Mouse (Mus musculus): ENCODE data around the gene Slc7a1. TPM values are rescaled to one million over a fixed set of nuclear protein-coding genes. Genes with fewer than 3 reads are reported as not detected.
"Not testable (repeated sequence)": the region's sequence is repeated elsewhere in the genome, so short reads cannot be mapped to it uniquely, and the experiment has no call there.

The Slc7a1 gene
- polyA plus RNA-seq, 1 experiment from 2014 or later, result 40.0 TPM

DNA sequence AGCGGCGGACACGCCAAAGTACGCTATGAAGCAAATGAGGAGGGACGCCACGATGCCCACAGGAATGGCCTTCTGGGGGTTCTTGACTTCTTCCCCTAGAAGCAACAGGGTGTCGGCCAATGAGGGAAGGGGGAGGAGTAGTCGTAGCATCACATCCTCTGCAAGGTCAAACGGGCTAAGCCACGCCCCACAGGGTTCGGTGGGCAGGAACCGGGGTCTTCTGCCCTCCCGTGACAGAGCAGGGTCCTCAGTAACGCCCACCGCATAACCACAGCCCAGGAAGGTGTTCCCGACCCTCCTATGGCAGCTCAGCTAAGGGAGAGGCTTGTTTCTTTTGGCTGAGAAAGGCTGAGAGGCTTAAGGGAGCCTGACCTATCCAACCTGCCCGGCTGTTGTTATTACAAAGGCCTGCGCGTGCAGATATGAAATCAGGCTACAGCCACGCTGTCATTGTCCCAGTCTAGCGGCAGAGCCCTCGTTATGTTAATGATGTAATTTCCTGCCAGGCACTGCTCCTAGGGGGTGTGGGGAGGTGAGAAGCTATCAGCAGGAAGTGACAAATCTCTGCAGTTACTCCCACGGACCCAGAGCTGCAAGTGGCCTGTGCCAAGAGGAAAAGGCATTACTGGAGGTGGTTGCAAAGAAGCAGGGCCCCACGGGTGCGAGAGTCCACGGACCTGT is 57.5 kb downstream of the Slc7a1 start:
- 37% methylated on average over 26 of the region's 26 CpGs for WGBS
- H3K9ac ChIP-seq (replicated peaks), result no peak overlapping the region; the same call in 1 of the 2 replicates

DNA sequence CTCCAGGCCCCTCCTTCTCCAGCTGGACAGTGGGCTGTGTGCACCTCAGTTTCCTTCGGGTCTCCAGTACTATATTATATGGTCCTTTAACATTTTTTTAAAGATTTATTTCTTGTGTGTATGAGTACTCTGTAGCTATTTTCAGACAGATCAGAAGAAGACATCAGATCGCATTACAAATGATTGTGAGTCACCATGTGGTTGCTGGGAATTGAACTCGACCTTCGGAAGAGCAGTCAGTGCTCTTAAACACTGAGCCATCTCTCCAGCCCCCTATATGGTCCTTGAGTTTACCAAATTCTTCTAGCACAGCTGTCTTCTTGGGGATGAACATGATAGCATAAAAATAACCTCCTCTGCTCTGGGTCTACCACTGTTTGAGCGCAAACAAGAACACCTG is 60.6 kb downstream of the Slc7a1 start:
- Histone ChIP-seq H3K4me3 (replicated peaks) (no peak overlapping the region), H3K27me3 (replicated peaks) (no peaks in the 10 kb centered on the region), H3K9ac (replicated peaks) (no peak overlapping the region), H3K27ac (replicated peaks) (no peak overlapping the region), H3K4me1 (peaks cover 10% of the 10 kb centered on the region), H3K4me2 (no peak overlapping the region), H3K9me3 (replicated peaks) (no peaks in the 10 kb centered on the region), H3K36me3 (peaks cover 16% of the 10 kb centered on the region; the same call in 1 of the 2 replicates)
- no peak for ATAC-seq (ENCODE audit: low FRiP score)
- WGBS, result 91% methylated on average over 5 of the region's 5 CpGs

More for the DNA sequence above, 57.5 kb downstream of the Slc7a1 start:
- H3K36me3 ChIP-seq, result peaks cover 5% of the 10 kb centered on the region; the same call in 1 of the 2 replicates
- no peaks in the 10 kb centered on the region for H3K9me3 ChIP-seq (replicated peaks)
- peak overlapping the region; percentile 44 for H3K4me2 ChIP-seq
- peaks cover 10% of the 10 kb centered on the region for H3K4me1 ChIP-seq
- peak overlapping the region; percentile 64 for H3K27ac ChIP-seq (replicated peaks)
- peak; percentile 81 for ATAC-seq (ENCODE audit: low FRiP score)
- no peaks in the 10 kb centered on the region for H3K27me3 ChIP-seq (replicated peaks)
- H3K4me3 ChIP-seq (replicated peaks), result peak overlapping the region; percentile 8; the same call in 1 of the 2 replicates

DNA sequence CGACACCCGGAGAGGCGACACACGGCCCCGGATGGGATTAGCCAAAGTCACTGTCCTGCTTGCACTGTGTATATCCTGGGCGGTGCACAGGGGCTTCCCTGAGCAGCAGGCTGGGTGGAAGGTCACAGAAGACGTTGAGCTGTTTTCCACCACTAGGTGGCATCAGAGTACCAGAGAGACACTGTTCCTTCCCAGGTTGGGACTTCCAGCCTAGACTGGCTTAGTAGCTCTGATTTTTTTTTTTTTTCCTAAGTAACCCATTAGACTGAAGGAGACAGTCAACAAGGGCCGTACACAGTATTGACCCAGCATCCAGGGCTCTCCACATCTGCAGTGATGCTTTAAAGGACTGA is 67.1 kb downstream of the Slc7a1 start:
- Histone ChIP-seq H3K27me3 (replicated peaks) (no peaks in the 10 kb centered on the region), H3K9ac (replicated peaks) (no peak overlapping the region), H3K9me3 (replicated peaks) (no peaks in the 10 kb centered on the region), H3K27ac (replicated peaks) (no peak overlapping the region), H3K36me3 (peaks cover 22% of the 10 kb centered on the region; the same call in 1 of the 2 replicates), H3K4me1 (peaks cover 7% of the 10 kb centered on the region), H3K4me2 (no peak overlapping the region), H3K4me3 (replicated peaks) (no peak overlapping the region)
- WGBS, result 34% methylated on average over 8 of the region's 8 CpGs
- peak; percentile 83 for ATAC-seq (ENCODE audit: low FRiP score)

DNA sequence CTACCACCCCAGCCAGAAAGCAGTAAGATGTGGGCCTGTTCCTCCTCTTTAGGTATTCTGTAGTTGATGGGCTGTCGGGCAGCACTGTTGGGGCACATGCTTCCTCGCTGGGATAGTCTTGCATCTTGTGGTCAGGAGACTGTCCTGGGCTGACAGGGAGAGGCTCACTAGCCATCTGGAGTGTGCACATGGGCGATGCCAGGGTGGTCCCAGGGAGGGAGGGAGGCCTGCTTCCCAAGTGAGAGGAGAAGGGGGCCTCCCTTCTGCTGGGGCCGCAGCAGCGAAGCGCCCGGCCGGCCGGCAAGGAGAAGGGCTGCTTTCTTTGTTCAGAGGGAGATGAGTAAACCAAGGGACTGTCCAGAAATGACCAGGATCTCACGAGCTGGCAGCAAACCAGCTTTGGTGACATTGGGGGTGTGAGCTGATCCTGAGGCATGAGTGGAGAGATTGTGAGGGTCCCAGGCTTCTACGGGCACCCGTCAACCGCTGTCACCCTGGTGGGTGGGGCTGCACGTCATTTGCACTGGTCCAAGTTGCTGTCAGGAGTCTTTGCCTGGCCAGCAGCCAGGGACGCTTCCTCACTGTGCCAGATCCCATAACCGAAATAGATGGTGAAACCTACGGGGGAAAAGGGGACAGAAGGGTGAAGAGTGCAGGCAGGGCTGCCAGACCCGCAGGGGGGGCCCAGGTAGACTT is 67.6 kb downstream of the Slc7a1 start:
- Histone ChIP-seq H3K27me3 (replicated peaks) (no peaks in the 10 kb centered on the region), H3K36me3 (peaks cover 22% of the 10 kb centered on the region; the same call in 1 of the 2 replicates), H3K9me3 (replicated peaks) (no peaks in the 10 kb centered on the region), H3K9ac (replicated peaks) (no peak overlapping the region), H3K27ac (replicated peaks) (no peak overlapping the region), H3K4me1 (peaks cover 7% of the 10 kb centered on the region), H3K4me3 (replicated peaks) (no peak overlapping the region), H3K4me2 (no peak overlapping the region)
- WGBS, result 88% methylated on average over 18 of the region's 18 CpGs
- no peak for ATAC-seq (ENCODE audit: low FRiP score)

DNA sequence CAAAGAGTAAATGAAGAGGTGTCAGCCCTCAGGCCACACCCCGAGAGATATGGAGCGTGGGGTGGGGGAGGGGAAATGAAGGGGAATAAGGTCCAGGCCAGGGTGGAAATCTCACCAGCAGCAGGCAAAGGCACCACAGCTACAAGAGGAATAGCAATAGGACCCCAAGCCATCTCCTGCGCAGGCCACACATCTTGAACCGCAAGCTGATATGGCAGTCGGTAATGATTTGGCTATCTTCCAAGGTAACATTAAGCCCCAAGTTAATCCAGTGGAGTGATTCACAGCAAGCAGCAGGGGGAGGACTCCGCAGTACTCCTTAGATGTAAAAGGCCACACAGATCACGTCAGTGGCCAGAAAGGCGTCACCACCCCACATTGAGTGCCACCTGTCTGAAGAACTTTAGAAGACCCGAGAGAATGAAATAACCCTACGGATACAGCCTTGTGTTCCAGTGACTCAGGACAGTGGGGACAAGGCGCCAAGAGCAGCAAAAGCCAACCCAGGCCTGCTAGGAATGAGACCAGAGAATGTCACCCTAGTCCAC is 68.4 kb downstream of the Slc7a1 start:
- H3K9ac ChIP-seq (replicated peaks), result no peak overlapping the region
- H3K36me3 ChIP-seq, result peaks cover 14% of the 10 kb centered on the region; the same call in 1 of the 2 replicates
- ATAC-seq (ENCODE audit: low FRiP score), result no peak
- H3K4me1 ChIP-seq, result peaks cover 7% of the 10 kb centered on the region
- 80% methylated on average over 11 of the region's 11 CpGs for WGBS
- H3K9me3 ChIP-seq (replicated peaks), result no peaks in the 10 kb centered on the region
- H3K27ac ChIP-seq (replicated peaks), result no peak overlapping the region
- no peaks in the 10 kb centered on the region for H3K27me3 ChIP-seq (replicated peaks)
- no peak overlapping the region for H3K4me3 ChIP-seq (replicated peaks)
- H3K4me2 ChIP-seq, result no peak overlapping the region

DNA sequence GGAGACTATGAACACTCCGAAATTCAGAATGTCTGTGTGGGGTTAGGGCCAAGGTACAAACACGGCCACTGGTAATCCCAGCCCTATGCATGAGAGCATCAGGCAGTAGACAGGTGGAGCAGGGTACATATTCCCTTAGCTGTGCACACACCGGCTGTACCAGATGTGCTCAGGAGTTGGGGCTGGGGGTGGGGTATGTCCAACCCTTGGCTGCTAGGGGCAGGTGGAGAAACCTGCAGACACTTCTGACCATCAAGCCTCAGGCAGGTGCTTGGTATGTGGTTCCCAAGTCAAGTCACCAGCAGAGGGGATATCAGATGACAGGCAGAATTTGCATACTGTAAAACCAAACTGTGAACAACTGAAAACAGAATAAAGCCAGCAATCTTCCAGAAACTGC is 70.7 kb downstream of the Slc7a1 start:
- H3K4me2 ChIP-seq, result no peak overlapping the region
- H3K27ac ChIP-seq (replicated peaks), result no peak overlapping the region
- H3K9me3 ChIP-seq (replicated peaks), result no peaks in the 10 kb centered on the region
- 98% methylated on average over 3 of the region's 3 CpGs for WGBS
- no peak overlapping the region for H3K9ac ChIP-seq (replicated peaks)
- no peak for ATAC-seq (ENCODE audit: low FRiP score)
- no peak overlapping the region for H3K4me3 ChIP-seq (replicated peaks)
- no peaks in the 10 kb centered on the region for H3K27me3 ChIP-seq (replicated peaks)
- peaks cover 7% of the 10 kb centered on the region for H3K4me1 ChIP-seq
- H3K36me3 ChIP-seq, result peaks cover 11% of the 10 kb centered on the region; the same call in 1 of the 2 replicates

DNA sequence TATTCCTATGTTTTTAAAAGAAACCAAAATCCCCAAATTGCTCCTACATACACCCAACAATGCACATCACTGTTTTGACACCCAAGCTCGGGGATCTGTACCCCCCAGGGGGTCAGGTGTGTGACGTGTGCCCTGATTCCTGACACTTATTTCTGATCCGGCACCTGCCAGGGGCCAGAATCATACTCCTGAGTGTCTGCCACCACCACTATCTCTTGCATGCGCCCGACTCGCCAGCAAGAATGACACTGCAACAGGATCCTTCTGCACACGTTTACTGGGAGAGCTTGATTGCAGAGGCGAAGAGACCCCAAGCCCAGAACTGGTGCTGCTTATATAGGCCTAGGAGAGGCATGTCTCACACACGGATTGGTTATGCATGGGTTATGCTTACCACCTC is 73.4 kb downstream of the Slc7a1 start:
- H3K9ac ChIP-seq (replicated peaks); H3K27ac ChIP-seq (replicated peaks); H3K36me3 ChIP-seq; H3K4me2 ChIP-seq; H3K4me1 ChIP-seq; H3K4me3 ChIP-seq (replicated peaks); ATAC-seq (ENCODE audit: low FRiP score); H3K27me3 ChIP-seq (replicated peaks); H3K9me3 ChIP-seq (replicated peaks): not testable (repeated sequence)
- WGBS, result 96% methylated on average over 9 of the region's 9 CpGs

DNA sequence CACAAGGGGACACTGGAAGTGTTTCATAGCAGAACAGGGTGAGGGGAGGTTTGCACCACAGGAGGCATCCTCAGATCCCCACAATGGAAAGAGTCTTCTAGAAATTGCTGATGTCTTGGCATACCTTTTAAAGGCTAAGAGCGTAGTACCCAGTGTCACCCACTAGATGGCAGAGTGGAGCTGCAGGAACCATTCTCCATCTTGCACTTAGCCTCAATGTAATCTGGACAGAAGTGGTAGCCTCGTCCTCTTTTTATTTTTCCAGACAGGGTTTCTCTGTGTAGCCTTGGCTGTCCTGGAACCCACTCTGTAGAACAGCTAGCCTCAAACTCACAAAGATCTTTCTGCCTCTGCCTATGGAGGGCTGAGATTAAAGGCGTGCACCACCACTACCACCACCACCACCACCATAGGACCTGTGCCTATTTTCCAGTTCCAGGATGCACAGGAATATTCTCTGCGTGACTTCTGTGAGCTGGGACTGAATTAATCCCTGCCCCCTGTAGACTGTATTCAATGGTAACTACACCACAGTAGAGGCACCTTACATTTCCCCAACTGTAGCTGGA is 74.3 kb downstream of the Slc7a1 start:
- Histone ChIP-seq H3K4me2 (no peak overlapping the region), H3K27ac (replicated peaks) (no peak overlapping the region), H3K36me3 (no peaks in the 10 kb centered on the region), H3K9ac (replicated peaks) (no peak overlapping the region), H3K4me1 (no peaks in the 10 kb centered on the region), H3K27me3 (replicated peaks) (no peaks in the 10 kb centered on the region), H3K4me3 (replicated peaks) (no peak overlapping the region), H3K9me3 (replicated peaks) (no peaks in the 10 kb centered on the region)
- ATAC-seq (ENCODE audit: low FRiP score), result no peak; the same call in 1 of the 2 replicates
- 52% methylated on average over 4 of the region's 4 CpGs for WGBS

DNA sequence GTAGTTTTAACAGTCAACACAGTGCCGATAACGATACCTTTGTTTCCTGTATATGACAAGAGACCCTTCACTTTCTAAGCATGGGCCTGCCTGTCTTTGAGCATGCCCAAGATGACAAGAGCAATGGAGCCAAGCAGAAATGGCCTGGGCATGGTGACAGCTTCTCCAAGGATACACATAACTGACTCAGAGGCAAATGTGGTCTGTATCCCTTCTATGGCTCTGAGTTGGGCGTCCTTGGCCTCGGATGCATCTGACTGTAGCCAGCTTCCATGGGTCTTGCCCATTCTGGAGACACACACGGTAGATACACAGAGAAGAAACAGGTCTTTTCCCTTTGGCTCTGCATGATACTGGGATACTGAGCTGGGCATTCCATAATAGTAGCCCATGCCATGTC is 84.8 kb downstream of the Slc7a1 start:
- H3K4me2 ChIP-seq, result no peak overlapping the region
- ATAC-seq (ENCODE audit: low FRiP score), result no peak
- no peaks in the 10 kb centered on the region for H3K27me3 ChIP-seq (replicated peaks)
- H3K4me1 ChIP-seq, result no peaks in the 10 kb centered on the region
- no peaks in the 10 kb centered on the region for H3K9me3 ChIP-seq (replicated peaks)
- H3K36me3 ChIP-seq, result peaks cover 27% of the 10 kb centered on the region
- H3K27ac ChIP-seq (replicated peaks), result no peak overlapping the region
- WGBS, result 94% methylated on average over 5 of the region's 5 CpGs
- H3K4me3 ChIP-seq (replicated peaks), result no peak overlapping the region
- no peak overlapping the region for H3K9ac ChIP-seq (replicated peaks)

DNA sequence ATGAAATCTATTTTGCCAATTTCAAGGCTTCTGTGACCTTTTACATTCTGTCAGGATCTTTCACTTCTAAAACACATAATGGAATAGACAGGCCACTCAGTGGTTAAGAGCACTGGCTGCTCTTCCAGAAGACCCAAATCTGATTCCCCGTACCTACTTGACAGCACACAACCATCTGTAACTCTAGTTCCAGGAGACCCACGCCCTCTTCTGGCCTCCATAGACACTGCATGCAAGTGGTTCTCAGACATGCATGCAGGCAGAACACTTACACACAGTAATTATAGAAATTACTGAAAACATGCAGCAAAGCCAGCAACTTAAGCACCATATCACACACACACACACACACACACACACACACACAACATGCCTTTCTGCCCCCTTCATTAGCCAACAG is 87.3 kb downstream of the Slc7a1 start:
- Histone ChIP-seq H3K27ac (replicated peaks) (no peak overlapping the region), H3K9me3 (replicated peaks) (no peaks in the 10 kb centered on the region), H3K4me1 (no peaks in the 10 kb centered on the region), H3K36me3 (peaks cover 38% of the 10 kb centered on the region), H3K27me3 (replicated peaks) (no peaks in the 10 kb centered on the region), H3K4me2 (no peak overlapping the region), H3K9ac (replicated peaks) (no peak overlapping the region), H3K4me3 (replicated peaks) (no peak overlapping the region)
- ATAC-seq (ENCODE audit: low FRiP score), result no peak
- WGBS, result 65% methylated on average over 2 of the region's 2 CpGs

DNA sequence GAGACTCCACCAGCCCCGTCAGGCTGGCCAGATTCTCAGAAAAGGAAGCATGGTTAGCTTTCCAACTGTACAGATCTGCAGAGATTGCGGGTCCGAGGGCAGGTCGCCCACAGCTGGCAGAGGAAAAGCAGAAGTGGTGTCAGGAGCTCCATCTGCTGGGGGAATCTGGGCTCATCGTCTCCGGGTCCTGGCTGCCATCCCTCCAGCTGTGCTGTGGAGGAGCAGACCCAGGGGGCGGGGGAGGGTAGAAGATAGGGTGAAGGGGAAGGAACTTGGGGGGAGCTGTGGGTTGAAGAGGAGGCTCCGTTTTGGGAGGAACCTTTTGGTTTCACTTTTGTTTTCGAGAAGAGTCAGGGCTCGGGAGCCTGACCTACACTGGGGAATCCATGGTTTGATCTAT is 88.9 kb downstream of the Slc7a1 start:
- no peaks in the 10 kb centered on the region for H3K4me1 ChIP-seq
- no peak overlapping the region for H3K4me3 ChIP-seq (replicated peaks)
- no peak overlapping the region for H3K4me2 ChIP-seq
- no peaks in the 10 kb centered on the region for H3K27me3 ChIP-seq (replicated peaks)
- H3K9me3 ChIP-seq (replicated peaks), result no peaks in the 10 kb centered on the region
- no peak overlapping the region for H3K9ac ChIP-seq (replicated peaks)
- H3K27ac ChIP-seq (replicated peaks), result no peak overlapping the region
- WGBS, result 74% methylated on average over 10 of the region's 10 CpGs
- ATAC-seq (ENCODE audit: low FRiP score), result no peak
- peaks cover 47% of the 10 kb centered on the region for H3K36me3 ChIP-seq

DNA sequence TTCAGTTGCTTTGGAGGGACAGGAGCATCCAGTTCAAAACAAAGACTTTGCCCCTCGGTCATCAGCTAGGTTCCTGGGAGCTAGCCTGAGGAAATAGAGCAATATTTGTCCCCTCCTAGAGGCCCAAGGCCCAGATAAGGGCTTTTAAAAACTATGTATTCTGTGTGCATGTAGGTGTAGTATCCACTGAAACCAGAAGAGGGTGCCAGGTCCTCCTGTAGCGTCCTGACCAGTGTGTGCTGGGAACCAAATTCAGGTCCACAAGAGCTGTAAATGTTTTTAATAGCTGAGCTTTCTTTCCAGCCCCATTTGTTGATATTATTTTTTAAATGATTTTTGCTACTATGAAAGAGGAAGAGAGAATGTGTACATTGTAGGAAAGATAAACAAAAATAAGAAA is 95.6 kb downstream of the Slc7a1 start:
- peaks cover 47% of the 10 kb centered on the region for H3K36me3 ChIP-seq

More for the DNA sequence above, 95.6 kb downstream of the Slc7a1 start:
- no peak overlapping the region for H3K27ac ChIP-seq (replicated peaks)
- no peaks in the 10 kb centered on the region for H3K9me3 ChIP-seq (replicated peaks)
- WGBS, result 95% methylated on average over 2 of the region's 2 CpGs
- H3K4me2 ChIP-seq, result no peak overlapping the region
- H3K4me3 ChIP-seq (replicated peaks), result no peak overlapping the region
- no peaks in the 10 kb centered on the region for H3K27me3 ChIP-seq (replicated peaks)
- ATAC-seq (ENCODE audit: low FRiP score), result no peak
- no peak overlapping the region for H3K9ac ChIP-seq (replicated peaks)
- H3K4me1 ChIP-seq, result no peaks in the 10 kb centered on the region
